Mouse (Mus musculus) hindbrain, embryonic 16.5 days (tissue): ENCODE results near the gene Dnaja4. TPM values are rescaled to one million over a fixed set of nuclear protein-coding genes. Genes with fewer than 3 reads are reported as not detected.

ENCODE experiments used
- ATAC-seq: fragments of 200-750 bp; cut with Nextera tagmentation; 2 replicates; pipeline ENCODE4 v1.8.0; 2017; ENCODE audit warnings: moderate TSS enrichment, moderate library complexity
- H3K27ac ChIP-seq: fragments of 300-500 bp; sonication (generic); 2 replicates; pipeline ENCODE4 v1.5.1; 2014; ENCODE audit warnings: low read depth, mild to moderate bottlenecking, control low read depth, low read length, moderate library complexity
- H3K27me3 ChIP-seq: fragments of 300-500 bp; sonication (generic); replicated peaks from 2 replicates; pipeline ENCODE4 v1.6.1; 2014; ENCODE audit warnings: low read length; ENCODE audit not compliant: control insufficient read depth, insufficient read depth
- H3K36me3 ChIP-seq: fragments of 300-500 bp; sonication (generic); 2 replicates; pipeline ENCODE4 v1.6.1; 2014; ENCODE audit warnings: mild to moderate bottlenecking, low read length, moderate library complexity, mixed read lengths; ENCODE audit not compliant: control insufficient read depth, insufficient read depth
- H3K4me1 ChIP-seq: fragments of 300-500 bp; sonication (generic); 2 replicates; pipeline ENCODE4 v1.6.1; 2014; ENCODE audit warnings: low read depth, low read length; ENCODE audit not compliant: control insufficient read depth, insufficient read depth
- H3K4me2 ChIP-seq: fragments of 300-500 bp; sonication (generic); 2 replicates; pipeline ENCODE4 v1.6.1; 2014; ENCODE audit warnings: mild to moderate bottlenecking, low read length, control low read depth, moderate library complexity
- H3K4me3 ChIP-seq: fragments of 300-500 bp; sonication (generic); 2 replicates; pipeline ENCODE4 v1.5.1; 2014; ENCODE audit warnings: mild to moderate bottlenecking, low read length, control low read depth, moderate library complexity
- H3K9ac ChIP-seq: fragments of 300-500 bp; sonication (generic); 2 replicates; pipeline ENCODE4 v1.6.1; 2014; ENCODE audit warnings: low read depth, mild to moderate bottlenecking, control low read depth, low read length, moderate library complexity
- H3K9me3 ChIP-seq: fragments of 300-500 bp; sonication (generic); 2 replicates; pipeline ENCODE4 v1.6.1; 2014; ENCODE audit warnings: mild to moderate bottlenecking, low read length, moderate library complexity; ENCODE audit not compliant: control insufficient read depth
- WGBS: fragments of 180-500 bp; shearing (Covaris S2); extraction: QIAGEN DNeasy Blood & Tissue Kit; methylation state at CpG from one replicate; pipeline ENCODE4 v1.1.7; 2014; 5-methylcytosine and 5-hydroxymethylcytosine counted together
- polyA plus RNA-seq: library from polyadenylated mRNA; unstranded; fragments of >200 nt; fragmentation: Nextera tagmentation; extraction: Ambion mirVana; gene quantifications from 2 replicates; pipeline ENCODE4 v1.2.1, GENCODE M21; 2015

Gene Dnaja4
- polyA plus RNA-seq, 1 experiment from 2014 or later, result 10.0 TPM

DNA sequence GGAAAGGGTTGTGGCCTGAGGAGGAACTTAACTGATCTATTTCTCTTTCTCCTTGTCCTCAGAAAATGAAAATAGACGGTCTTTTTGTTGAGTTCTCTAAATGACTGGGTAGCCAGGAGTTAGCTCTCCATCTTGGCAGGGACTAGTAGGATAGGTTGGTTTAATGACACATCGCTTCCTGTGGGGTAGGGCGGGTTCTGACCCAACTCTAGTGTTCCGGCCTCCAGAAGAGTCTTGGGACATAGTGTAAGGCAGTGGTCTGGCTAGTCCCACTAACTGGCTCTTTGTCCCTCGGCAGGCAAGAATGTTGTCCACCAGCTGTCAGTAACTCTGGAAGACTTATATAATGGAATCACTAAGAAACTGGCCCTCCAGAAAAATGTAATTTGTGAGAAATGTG is 9.4 kb downstream of the Dnaja4 start:
- Histone ChIP-seq H3K27ac (no peak overlapping the region), H3K4me2 (no peak overlapping the region), H3K4me3 (no peak overlapping the region), H3K36me3 (peaks cover 11% of the 10 kb centered on the region; the same call in 1 of the 2 replicates), H3K9ac (no peak overlapping the region), H3K27me3 (no peaks in the 10 kb centered on the region), H3K4me1 (no peaks in the 10 kb centered on the region), H3K9me3 (no peaks in the 10 kb centered on the region)
- no peak for ATAC-seq
- WGBS, result 90% methylated on average over 5 of the region's 5 CpGs

DNA sequence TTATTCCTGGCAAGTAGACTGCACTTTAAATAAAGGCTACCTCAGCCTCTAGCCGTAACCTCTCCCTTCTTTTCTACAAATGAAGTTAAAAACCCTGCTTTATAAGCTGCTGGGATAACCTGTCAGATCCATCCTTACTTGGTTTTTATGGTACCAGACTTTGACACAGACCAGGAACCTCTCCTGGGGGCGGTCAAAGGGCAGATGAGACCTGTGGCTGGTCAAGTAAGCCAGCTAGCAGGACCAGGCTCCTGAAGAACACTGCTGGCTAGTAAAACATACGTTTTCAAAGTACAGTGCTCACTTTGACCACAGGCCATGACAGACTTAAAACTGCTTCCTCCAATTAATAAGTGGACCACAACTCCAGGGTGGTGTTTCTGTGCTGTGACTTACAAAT is 17.1 kb downstream of the Dnaja4 start:
- Histone ChIP-seq H3K4me1 (no peaks in the 10 kb centered on the region), H3K27me3 (no peaks in the 10 kb centered on the region), H3K4me2 (no peak overlapping the region), H3K27ac (no peak overlapping the region), H3K9ac (no peak overlapping the region), H3K4me3 (no peak overlapping the region), H3K36me3 (peaks cover 35% of the 10 kb centered on the region), H3K9me3 (no peaks in the 10 kb centered on the region)
- 95% methylated on average over 3 of the region's 3 CpGs for WGBS
- ATAC-seq, result no peak

DNA sequence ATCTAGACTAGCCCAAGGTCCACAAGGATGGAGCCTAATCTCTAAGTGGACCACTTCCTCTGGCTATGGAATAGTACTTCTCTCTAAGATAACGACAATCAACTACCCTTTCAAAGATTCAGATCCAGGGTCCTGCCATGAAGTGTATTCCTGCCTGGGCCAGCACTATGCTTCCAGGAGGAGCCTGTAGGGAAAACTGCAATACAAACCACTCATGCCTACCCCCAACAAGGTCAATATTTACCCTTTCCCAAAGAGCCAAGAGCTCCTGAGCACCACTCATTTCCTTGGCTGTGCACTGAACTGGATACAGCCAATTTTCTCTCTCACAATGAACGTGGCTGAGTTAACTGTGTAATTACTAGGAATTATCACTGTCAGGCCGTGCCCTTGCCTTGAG is 18.9 kb downstream of the Dnaja4 start:
- 88% methylated on average over 3 of the region's 3 CpGs for WGBS
- no peak overlapping the region for H3K9ac ChIP-seq

DNA sequence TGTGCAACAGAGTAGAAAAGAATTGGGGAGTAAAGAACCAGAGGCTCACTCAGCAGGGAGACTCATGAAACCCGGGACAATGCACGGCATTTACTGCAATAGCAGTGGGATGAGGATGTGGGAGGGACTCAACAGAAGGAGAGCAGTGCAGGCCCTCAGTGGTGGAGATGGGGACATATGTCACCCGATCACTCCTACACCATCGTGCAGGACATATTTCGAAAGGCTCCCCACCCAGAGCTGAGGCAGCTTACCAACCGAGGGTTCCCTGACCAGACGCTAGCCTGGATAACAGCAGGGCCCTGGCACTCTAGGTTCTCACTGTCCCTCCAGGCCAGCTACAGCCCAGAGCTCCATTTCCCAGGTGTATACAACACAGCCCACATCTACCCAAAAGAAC is 23.5 kb downstream of the Dnaja4 start:
- Histone ChIP-seq H3K27me3 (no peaks in the 10 kb centered on the region), H3K4me1 (no peaks in the 10 kb centered on the region), H3K4me3 (no peak overlapping the region), H3K4me2 (no peak overlapping the region), H3K9me3 (no peaks in the 10 kb centered on the region), H3K27ac (no peak overlapping the region), H3K9ac (no peak overlapping the region), H3K36me3 (peaks cover 52% of the 10 kb centered on the region)
- WGBS, result 72% methylated on average over 7 of the region's 7 CpGs
- ATAC-seq, result no peak

More for the DNA sequence above, 18.9 kb downstream of the Dnaja4 start:
- no peak overlapping the region for H3K27ac ChIP-seq
- no peaks in the 10 kb centered on the region for H3K4me1 ChIP-seq
- H3K27me3 ChIP-seq, result no peaks in the 10 kb centered on the region
- no peaks in the 10 kb centered on the region for H3K9me3 ChIP-seq
- ATAC-seq, result no peak
- no peak overlapping the region for H3K4me2 ChIP-seq
- H3K36me3 ChIP-seq, result peaks cover 43% of the 10 kb centered on the region
- no peak overlapping the region for H3K4me3 ChIP-seq

DNA sequence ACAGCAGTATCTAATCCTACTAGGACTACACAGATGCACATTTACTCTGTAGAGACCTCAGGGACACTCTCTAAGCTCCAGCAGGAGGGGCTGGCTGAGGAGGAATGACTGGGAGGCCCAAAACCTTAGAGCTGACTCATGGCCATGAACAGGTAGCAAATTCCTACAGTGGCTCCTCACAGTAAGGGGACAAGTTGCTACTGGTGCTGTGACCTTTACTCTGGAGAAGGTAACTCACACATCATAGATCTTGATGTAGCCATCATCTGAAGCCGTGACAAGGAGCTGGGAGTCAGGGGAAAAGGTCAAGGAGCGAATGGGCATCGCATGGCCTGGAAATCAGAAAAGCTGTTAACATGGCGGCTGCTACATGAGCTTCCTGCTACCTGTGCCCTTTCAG is 23.9 kb downstream of the Dnaja4 start:
- Histone ChIP-seq H3K4me1 (no peaks in the 10 kb centered on the region), H3K27me3 (no peaks in the 10 kb centered on the region), H3K4me3 (no peak overlapping the region), H3K27ac (no peak overlapping the region), H3K36me3 (peaks cover 51% of the 10 kb centered on the region), H3K9ac (no peak overlapping the region), H3K4me2 (no peak overlapping the region), H3K9me3 (no peaks in the 10 kb centered on the region)
- no peak for ATAC-seq
- 99% methylated on average over 4 of the region's 4 CpGs for WGBS

DNA sequence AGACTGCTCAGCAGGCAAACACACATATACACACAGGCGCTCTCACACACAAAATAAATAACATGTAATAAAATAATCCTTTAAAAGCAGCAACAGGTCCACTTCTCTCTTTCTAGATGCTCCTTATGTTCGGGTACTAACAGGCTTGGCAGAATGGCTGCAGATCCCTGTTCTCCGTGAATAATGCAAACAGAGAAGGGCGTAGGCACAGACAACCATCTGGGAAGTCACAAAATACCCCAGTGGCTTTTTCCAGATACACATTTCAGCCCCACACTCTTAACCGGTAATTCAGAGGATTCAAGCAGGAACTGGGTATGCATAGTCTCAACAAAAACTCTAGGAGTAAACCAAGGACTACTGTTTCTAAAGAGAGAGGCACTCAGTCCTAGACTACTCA is 27.6 kb downstream of the Dnaja4 start:
- ATAC-seq, result no peak
- Histone ChIP-seq H3K27me3 (no peaks in the 10 kb centered on the region), H3K4me1 (no peaks in the 10 kb centered on the region), H3K4me3 (no peak overlapping the region), H3K9me3 (no peaks in the 10 kb centered on the region), H3K9ac (no peak overlapping the region), H3K36me3 (peaks cover 41% of the 10 kb centered on the region), H3K4me2 (no peak overlapping the region), H3K27ac (no peak overlapping the region)
- 88% methylated on average over 5 of the region's 5 CpGs for WGBS

DNA sequence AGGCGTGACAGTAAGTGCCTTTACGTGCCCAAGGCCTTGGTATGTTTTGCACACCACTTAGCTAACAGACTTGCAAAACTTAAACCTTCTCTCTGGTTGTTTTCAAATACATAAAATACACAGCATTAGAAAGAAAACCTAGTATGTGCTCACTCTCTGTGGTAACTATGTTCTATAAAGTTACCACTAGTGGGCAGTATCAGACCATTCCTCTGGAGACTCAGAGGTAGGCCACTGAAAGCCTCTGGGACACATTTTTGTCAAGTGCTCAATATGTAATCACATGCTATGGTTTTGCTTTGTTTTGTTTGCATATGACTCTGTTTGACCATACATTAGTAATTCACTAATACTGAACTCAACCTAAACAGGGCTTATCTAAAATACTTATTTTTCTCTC is 33.4 kb downstream of the Dnaja4 start:
- 98% methylated on average over 2 of the region's 2 CpGs for WGBS
- no peak overlapping the region for H3K27ac ChIP-seq
- H3K27me3 ChIP-seq, result no peaks in the 10 kb centered on the region
- no peak for ATAC-seq
- no peak overlapping the region for H3K4me3 ChIP-seq
- H3K9me3 ChIP-seq, result no peaks in the 10 kb centered on the region
- no peak overlapping the region for H3K9ac ChIP-seq
- H3K36me3 ChIP-seq, result peaks cover 4% of the 10 kb centered on the region; the same call in 1 of the 2 replicates
- H3K4me1 ChIP-seq, result peaks cover 12% of the 10 kb centered on the region
- H3K4me2 ChIP-seq, result no peak overlapping the region

DNA sequence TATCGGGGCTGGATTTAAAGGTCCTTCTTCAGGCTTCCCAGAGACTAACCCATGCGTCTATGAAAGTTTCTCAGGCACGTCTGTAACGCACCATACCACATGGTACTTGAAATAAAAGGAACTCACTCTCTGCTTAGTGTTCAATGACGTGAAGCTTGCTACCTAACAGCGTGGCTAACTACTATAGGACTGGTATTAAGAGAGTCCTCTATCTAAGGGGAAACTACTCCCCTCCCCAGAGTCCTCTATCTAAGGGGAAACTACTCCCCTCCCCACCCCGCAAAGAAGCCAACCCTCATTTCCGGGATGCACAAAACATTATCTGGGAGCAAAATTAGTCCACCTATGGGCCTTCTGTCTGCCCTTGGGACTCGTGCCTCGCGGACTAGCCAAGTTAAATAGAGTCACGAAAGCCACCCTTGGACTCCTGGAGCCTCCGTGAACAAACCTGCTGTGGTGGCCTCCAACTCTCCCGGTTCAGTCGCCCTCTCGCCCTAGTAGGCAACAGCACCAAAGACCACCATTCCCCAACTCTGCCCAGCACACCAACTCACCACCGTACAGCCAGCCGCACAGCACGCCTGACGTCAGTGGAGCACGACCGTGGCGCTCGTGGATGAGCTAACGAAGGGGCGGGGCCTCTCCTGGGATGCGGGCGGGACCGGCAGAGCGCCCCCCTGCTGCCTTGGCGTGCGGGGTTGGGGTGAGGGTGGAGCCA is 35.4 kb downstream of the Dnaja4 start, which contains the start of gene Wdr61:
Gene Wdr61, minus strand, starts transcription at position 599 of the 718 bp plus-strand sequence.
- ATAC-seq, result peak; percentile 93
- H3K9me3 ChIP-seq, result no peaks in the 10 kb centered on the region
- H3K4me3 ChIP-seq, result peak within 1 kb of the TSS; percentile 63
- 1% methylated on average over 32 of the region's 32 CpGs for WGBS
- peak within 1 kb of the TSS; percentile 77 for H3K4me2 ChIP-seq
- no peaks in the 10 kb centered on the region for H3K36me3 ChIP-seq
- H3K9ac ChIP-seq, result peak within 1 kb of the TSS; percentile 77
- peaks cover 12% of the 10 kb centered on the region for H3K4me1 ChIP-seq
- peak within 1 kb of the TSS; percentile 36; the same call in 1 of the 2 replicates for H3K27ac ChIP-seq
- no peaks in the 10 kb centered on the region for H3K27me3 ChIP-seq

DNA sequence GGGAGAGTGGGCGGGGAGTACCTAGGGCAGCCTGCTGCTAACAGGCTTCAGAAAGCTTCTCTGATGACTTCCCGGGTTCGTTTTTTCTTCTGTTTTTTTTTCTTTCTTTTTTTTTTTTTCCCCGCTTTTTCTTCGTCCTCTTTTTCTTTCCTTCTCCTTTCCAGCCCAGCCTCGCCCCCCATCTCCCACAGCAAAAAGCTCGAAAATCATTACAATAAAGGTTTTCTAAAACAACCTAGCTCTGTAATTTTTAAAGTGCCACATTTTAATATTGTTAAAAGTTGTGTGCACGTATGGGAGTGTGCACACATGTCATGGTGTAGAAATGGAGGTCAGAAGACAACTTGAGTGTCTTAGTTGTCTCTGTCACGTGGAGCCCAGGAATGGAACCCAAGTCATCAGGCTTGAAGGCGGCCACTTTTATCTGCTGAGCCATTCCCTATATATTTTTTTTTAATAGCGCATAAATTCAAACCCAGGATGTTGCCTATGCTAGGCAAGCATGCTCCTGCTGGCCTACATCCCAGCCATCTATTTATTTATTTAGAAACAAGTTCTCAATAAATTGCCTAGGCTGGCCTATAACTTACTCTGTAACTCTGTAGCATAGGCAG is 36.1 kb downstream of the Dnaja4 start:
- peak overlapping the region; percentile 77 for H3K9ac ChIP-seq
- peak overlapping the region; percentile 63 for H3K4me3 ChIP-seq
- ATAC-seq, result no peak
- H3K36me3 ChIP-seq, result no peaks in the 10 kb centered on the region
- peaks cover 12% of the 10 kb centered on the region for H3K4me1 ChIP-seq
- H3K27me3 ChIP-seq, result no peaks in the 10 kb centered on the region
- peak overlapping the region; percentile 36; the same call in 1 of the 2 replicates for H3K27ac ChIP-seq
- no peaks in the 10 kb centered on the region for H3K9me3 ChIP-seq
- 24% methylated on average over 11 of the region's 11 CpGs for WGBS
- peak overlapping the region; percentile 77 for H3K4me2 ChIP-seq
